Mouse (Mus musculus) naive thymus-derived CD4-positive, alpha-beta T cell, adult 5 months (primary cell): ENCODE data around the gene Fam89b. TPM values are rescaled to one million over a fixed set of nuclear protein-coding genes. Genes with fewer than 3 reads are reported as not detected.

Experiments
- polyA plus RNA-seq: library from polyadenylated mRNA; unstranded; fragments of 100-300 nt; shearing (Covaris generic); gene quantifications from one replicate; pipeline ENCODE4 v1.2.1, GENCODE M21; 2017

Fam89b gene
- polyA plus RNA-seq: 57.4 TPM

GRCm38 (mm10) chr19:5729444-5729815 lies at the start of gene Fam89b:
TSS of gene Fam89b (minus strand) at chr19:5729653.

GRCm38 (mm10) chr19:5770925-5771860 lies 41.7 kb upstream of the Fam89b start, which contains the start of gene Scyl1:
TSS of gene Scyl1 (minus strand) at chr19:5771419.

DNA sequence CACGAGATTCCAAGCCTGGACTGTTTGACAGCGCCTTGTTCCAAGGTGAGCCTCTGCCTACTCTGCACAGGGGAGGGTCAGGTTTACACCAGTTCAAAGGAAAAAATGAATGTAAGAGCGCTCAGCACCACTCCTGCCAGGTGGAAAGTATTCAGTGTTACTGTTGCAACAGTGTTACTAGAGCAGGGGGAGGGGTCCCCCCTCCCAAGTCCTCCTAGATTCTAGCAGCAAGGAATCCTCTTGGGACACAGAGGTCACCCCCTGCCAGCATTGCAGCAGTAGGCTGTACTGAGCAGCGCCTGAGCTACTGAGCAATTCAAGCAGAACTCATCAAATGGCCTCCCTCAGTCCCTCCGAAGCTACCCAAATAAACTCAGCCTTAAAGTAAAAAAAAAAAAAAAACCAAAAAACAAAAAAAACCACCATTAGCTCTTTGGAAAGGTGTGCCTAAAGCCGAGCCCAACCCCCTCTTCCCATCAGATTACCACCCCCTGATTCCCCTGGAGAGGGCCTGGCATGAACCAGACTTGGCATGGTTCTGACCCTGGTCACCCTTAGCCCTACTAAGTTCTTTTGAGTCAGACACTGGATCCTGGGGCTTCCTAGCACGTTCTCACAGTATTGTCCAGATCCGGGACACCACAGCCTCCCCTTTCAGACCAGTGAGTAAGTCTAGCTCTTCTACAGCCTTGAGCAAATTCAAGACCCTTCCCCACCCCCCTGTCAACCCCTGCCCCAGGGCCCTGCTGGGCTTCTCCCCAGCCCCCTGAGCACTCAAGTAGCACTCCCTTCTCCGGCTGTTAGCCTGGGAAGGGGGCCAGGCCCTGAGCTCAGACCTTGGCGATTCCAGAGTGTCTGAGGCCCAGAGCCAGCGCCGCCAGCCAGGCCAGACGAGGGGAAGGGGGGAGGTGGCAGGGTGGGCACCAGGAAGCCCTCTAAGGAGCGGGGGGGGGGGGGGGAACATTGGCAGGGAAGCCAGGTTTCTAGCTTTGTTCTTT lies 11.2 kb upstream of the Fam89b start, which contains the start of gene Ltbp3:
Gene Ltbp3, plus strand, starts transcription at position 585 of the 998 bp plus-strand sequence.

GRCm38 (mm10) chr19:5725767-5726515 lies 3.5 kb downstream of the Fam89b start, which contains the start of gene Ehbp1l1:
TSS of gene Ehbp1l1 (minus strand) at chr19:5726317.

GRCm38 (mm10) chr19:5704163-5704800 lies 25.2 kb downstream of the Fam89b start, which contains the start of gene Kcnk7:
TSS of gene Kcnk7 (plus strand) at chr19:5704367.

DNA sequence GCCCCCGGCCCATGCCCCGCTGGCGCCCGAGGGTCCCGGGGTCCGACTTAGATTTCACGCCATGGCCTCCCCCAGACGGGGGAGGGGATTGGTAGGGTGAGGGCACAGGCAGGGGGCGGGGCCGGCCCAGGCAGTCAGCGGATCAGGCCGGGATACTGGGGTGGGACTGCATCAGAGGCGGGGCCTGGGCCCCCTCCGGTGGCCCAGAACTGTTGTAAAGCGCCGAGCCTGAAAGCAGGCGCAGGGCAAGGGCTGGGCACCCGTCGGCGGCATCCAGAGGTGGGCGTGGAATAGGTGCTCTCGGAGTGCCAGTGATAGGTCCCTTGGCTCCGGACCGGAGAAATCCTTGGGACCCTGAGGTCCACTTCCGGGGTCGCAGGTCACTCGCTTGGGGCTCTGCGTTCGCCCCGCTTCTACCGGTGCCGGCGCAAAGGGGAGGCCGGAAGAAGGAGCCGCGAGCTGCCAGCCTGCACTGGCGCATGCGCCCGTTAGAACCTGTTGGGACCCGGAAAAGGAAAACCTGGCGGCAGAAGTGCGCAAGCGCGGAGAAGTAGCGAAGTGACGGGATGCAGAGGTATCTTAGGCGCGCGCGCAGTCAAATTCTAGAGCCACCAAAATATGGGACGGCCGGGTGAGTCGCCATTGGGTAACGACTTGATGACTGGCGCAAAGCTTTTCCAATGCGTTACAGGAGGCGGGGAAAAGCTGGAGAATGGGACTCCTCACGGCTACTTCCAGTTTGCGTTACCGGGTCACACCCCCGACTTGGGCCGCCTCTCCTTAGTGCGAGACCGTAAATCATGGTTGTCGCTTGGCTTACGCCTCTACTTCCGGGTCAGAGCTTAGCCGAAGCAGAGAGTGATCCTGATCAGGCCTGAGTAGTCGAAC lies 41.0 kb downstream of the Fam89b start, which contains the start of the genes Map3k11 and Pcnx3:
Gene Map3k11, plus strand, starts transcription at position 543 of the 888 bp plus-strand sequence.
Gene Pcnx3, minus strand, starts transcription at position 709 of the 888 bp plus-strand sequence.

Other genes with a start within 250 kb of the Fam89b start
- 45.4 TPM for gene Mus81, start 241.3 kb downstream of the Fam89b start, polyA plus RNA-seq
- 2,727 TPM for gene Cfl1, start 239.2 kb downstream of the Fam89b start, polyA plus RNA-seq
- not detected for gene 1700020D05Rik, start 225.9 kb downstream of the Fam89b start, polyA plus RNA-seq
- 3.7 TPM for gene Snx32, start 219.1 kb downstream of the Fam89b start, polyA plus RNA-seq
- not detected for gene Ovol1, start 169.0 kb downstream of the Fam89b start, polyA plus RNA-seq
- 8.4 TPM for gene Ap5b1, start 161.6 kb downstream of the Fam89b start, polyA plus RNA-seq
- 94.3 TPM for gene Rnaseh2c, start 127.8 kb downstream of the Fam89b start, polyA plus RNA-seq
- 78.7 TPM for gene Kat5, start 119.4 kb downstream of the Fam89b start, polyA plus RNA-seq
- gene Rela, start 92.2 kb downstream of the Fam89b start, polyA plus RNA-seq: 221 TPM
- gene Sipa1, start 65.9 kb downstream of the Fam89b start, polyA plus RNA-seq: 178 TPM
- 53.1 TPM for gene Map3k11, start 40.9 kb downstream of the Fam89b start, polyA plus RNA-seq
- 58.4 TPM for gene Pcnx3, start 40.7 kb downstream of the Fam89b start, polyA plus RNA-seq
- gene Kcnk7, start 25.3 kb downstream of the Fam89b start, polyA plus RNA-seq: 0.46 TPM
- gene Ehbp1l1, start 3.3 kb downstream of the Fam89b start, polyA plus RNA-seq: 20.2 TPM
- not detected for gene Ltbp3, start 11.3 kb upstream of the Fam89b start, polyA plus RNA-seq
- gene Scyl1, start 41.8 kb upstream of the Fam89b start, polyA plus RNA-seq: 65.2 TPM
- gene Frmd8, start 145.6 kb upstream of the Fam89b start, polyA plus RNA-seq: 168 TPM
- 15.7 TPM for gene Slc25a45, start 148.2 kb upstream of the Fam89b start, polyA plus RNA-seq
- 0.55 TPM for gene Tigd3, start 164.5 kb upstream of the Fam89b start, polyA plus RNA-seq
- 128 TPM for gene Dpf2, start 183.4 kb upstream of the Fam89b start, polyA plus RNA-seq
- 0.14 TPM for gene Cdc42ep2, start 195.2 kb upstream of the Fam89b start, polyA plus RNA-seq
- 51.0 TPM for gene Pola2, start 234.5 kb upstream of the Fam89b start, polyA plus RNA-seq